Mouse (Mus musculus) heart, postnatal 0 days (tissue): ENCODE results near the gene Copz2. TPM values are rescaled to one million over a fixed set of nuclear protein-coding genes. Genes with fewer than 3 reads are reported as not detected.

Experiments used
- ATAC-seq: fragments of 200-750 bp; cut with Nextera tagmentation; 2 replicates; pipeline ENCODE4 v1.8.0; 2017; ENCODE audit warnings: low read depth, moderate number of reproducible peaks, moderate library complexity; ENCODE audit not compliant: insufficient read depth
- DNase-seq: peaks from one replicate; pipeline ENCODE4 v3.0.0-alpha.2; 2016; ENCODE audit warnings: low spot score
- H3K27ac ChIP-seq: fragments of 300-500 bp; sonication (generic); 2 replicates; pipeline ENCODE4 v1.5.1; 2014; ENCODE audit warnings: low read depth, mild to moderate bottlenecking
- H3K27me3 ChIP-seq: fragments of 300-500 bp; sonication (generic); 2 replicates; pipeline ENCODE4 v1.6.1; 2014; ENCODE audit warnings: low read length, mixed read lengths; ENCODE audit not compliant: control insufficient read depth, insufficient read depth
- H3K36me3 ChIP-seq: fragments of 300-500 bp; sonication (generic); replicated peaks from 2 replicates; pipeline ENCODE4 v1.6.1; 2014; ENCODE audit warnings: low read length, mixed read lengths; ENCODE audit not compliant: control insufficient read depth, insufficient read depth
- H3K4me1 ChIP-seq: fragments of 300-500 bp; sonication (generic); 2 replicates; pipeline ENCODE4 v1.6.1; 2014; ENCODE audit warnings: antibody characterized with exemption; ENCODE audit not compliant: control insufficient read depth, insufficient read depth
- H3K4me2 ChIP-seq: fragments of 300-500 bp; sonication (generic); 2 replicates; pipeline ENCODE4 v1.6.1; 2014; ENCODE audit warnings: low read depth, mild to moderate bottlenecking, low read length, moderate library complexity
- H3K4me3 ChIP-seq: fragments of 300-500 bp; sonication (generic); 2 replicates; pipeline ENCODE4 v1.5.1; 2014; ENCODE audit warnings: low read depth, low read length
- H3K9ac ChIP-seq: fragments of 300-500 bp; sonication (generic); replicated peaks from 2 replicates; pipeline ENCODE4 v1.6.1; 2014; ENCODE audit warnings: low read depth, low read length, mixed read lengths
- H3K9me3 ChIP-seq: fragments of 300-500 bp; sonication (generic); replicated peaks from 2 replicates; pipeline ENCODE4 v1.6.1; 2016; ENCODE audit warnings: low read length; ENCODE audit not compliant: control insufficient read depth
- CTCF ChIP-seq: IDR thresholded peaks from 2 replicates; pipeline ENCODE4 v1.5.1; 2016; ENCODE audit warnings: antibody characterized with exemption, control low read depth, low read depth
- EP300 ChIP-seq: IDR thresholded peaks from 2 replicates; pipeline ENCODE4 v1.6.1; 2016; ENCODE audit warnings: antibody characterized with exemption, low read depth
- WGBS: fragments of 180-500 bp; shearing (Covaris S2); extraction: QIAGEN DNeasy Blood & Tissue Kit; methylation state at CpG from one replicate; pipeline ENCODE4 v1.1.7; 2014; 5-methylcytosine and 5-hydroxymethylcytosine counted together
- polyA plus RNA-seq: library from polyadenylated mRNA; unstranded; fragments of >200 nt; fragmentation: Nextera tagmentation; extraction: Ambion mirVana; gene quantifications from 2 replicates; pipeline ENCODE4 v1.2.1, GENCODE M21; 2015
- total RNA-seq: library from RNA; depleted of rRNA; stranded (reverse); fragments of >200 nt; gene quantifications from 2 replicates; pipeline ENCODE4 v1.2.3, GENCODE M21; 2014; ENCODE audit warnings: low replicate concordance

The Copz2 gene
- total and polyA plus RNA-seq, 2 experiments from 2014 or later = 54.7 to 119 TPM

GRCm38 (mm10) chr11:96875745-96876144 is 26.1 kb downstream of the Copz2 start:
- H3K4me3 ChIP-seq = peak overlapping the region; percentile 43
- no peak overlapping the region for H3K27ac ChIP-seq
- no peaks in the 10 kb centered on the region for H3K36me3 ChIP-seq
- no peaks in the 10 kb centered on the region for H3K9me3 ChIP-seq
- peak; percentile 72; the same call in 1 of the 2 replicates for ATAC-seq
- peak overlapping the region; percentile 70 for H3K4me2 ChIP-seq
- H3K4me1 ChIP-seq = no peaks in the 10 kb centered on the region
- no peak for DNase-seq
- peaks cover 47% of the 10 kb centered on the region for H3K27me3 ChIP-seq
- H3K9ac ChIP-seq = 0 out of 2 replicates have a peak overlapping the region, but pooled peaks have one; percentile 23
- WGBS = 1% methylated on average over 35 of the region's 35 CpGs
- TF ChIP-seq EP300 = no peak
- no peak for TF ChIP-seq CTCF

- Histone ChIP-seq H3K4me1 (no peaks in the 10 kb centered on the region), H3K4me3 (peak overlapping the region; percentile 43; the same call in 1 of the 2 replicates), H3K27ac (no peak overlapping the region), H3K9ac (no peak overlapping the region), H3K27me3 (peaks cover 47% of the 10 kb centered on the region), H3K4me2 (no peak overlapping the region; the same call in 1 of the 2 replicates), H3K36me3 (no peaks in the 10 kb centered on the region), H3K9me3 (no peaks in the 10 kb centered on the region)
- DNase-seq (no peak), ATAC-seq (no peak)
- 27% methylated on average over 13 of the region's 13 CpGs for WGBS
- TF ChIP-seq CTCF (no peak), EP300 (no peak)
Measured at GRCm38 (mm10) chr11:96876300-96877040, 26.8 kb downstream of the Copz2 start.

- DNase-seq (no peak), ATAC-seq (no peak)
- Histone ChIP-seq H3K9ac (no peak overlapping the region), H3K4me1 (no peaks in the 10 kb centered on the region), H3K4me3 (no peak overlapping the region), H3K4me2 (no peak overlapping the region), H3K27ac (no peak overlapping the region), H3K9me3 (no peaks in the 10 kb centered on the region), H3K36me3 (no peaks in the 10 kb centered on the region), H3K27me3 (peaks cover 47% of the 10 kb centered on the region)
- TF ChIP-seq EP300 = no peak
- TF ChIP-seq CTCF = no peak
- 49% methylated on average over 4 of the region's 4 CpGs for WGBS
Measured at GRCm38 (mm10) chr11:96877071-96877470, 27.4 kb downstream of the Copz2 start.

- no peak overlapping the region for H3K4me2 ChIP-seq
- TF ChIP-seq EP300 (no peak), CTCF (no peak)
- no peak for DNase-seq
- peaks cover 37% of the 10 kb centered on the region for H3K27me3 ChIP-seq
- WGBS = 55% methylated on average over 3 of the region's 3 CpGs
- no peak for ATAC-seq
- no peak overlapping the region for H3K9ac ChIP-seq
- no peaks in the 10 kb centered on the region for H3K9me3 ChIP-seq
- no peaks in the 10 kb centered on the region for H3K4me1 ChIP-seq
- no peaks in the 10 kb centered on the region for H3K36me3 ChIP-seq
- no peak overlapping the region for H3K27ac ChIP-seq
- no peak overlapping the region for H3K4me3 ChIP-seq
Measured at GRCm38 (mm10) chr11:96878715-96879114, 29.0 kb downstream of the Copz2 start.

- no peak overlapping the region for H3K4me3 ChIP-seq
- no peak overlapping the region for H3K4me2 ChIP-seq
- DNase-seq (no peak), ATAC-seq (no peak)
- H3K36me3 ChIP-seq = no peaks in the 10 kb centered on the region
- H3K9ac ChIP-seq = no peak overlapping the region
- peaks cover 36% of the 10 kb centered on the region for H3K27me3 ChIP-seq
- H3K9me3 ChIP-seq = no peaks in the 10 kb centered on the region
- no peaks in the 10 kb centered on the region for H3K4me1 ChIP-seq
- no peak overlapping the region for H3K27ac ChIP-seq
- TF ChIP-seq CTCF (no peak), EP300 (no peak)
- 59% methylated on average over 7 of the region's 7 CpGs for WGBS
Measured at GRCm38 (mm10) chr11:96879359-96879758, 29.7 kb downstream of the Copz2 start.

- no peaks in the 10 kb centered on the region for H3K36me3 ChIP-seq
- H3K9me3 ChIP-seq = no peaks in the 10 kb centered on the region
- H3K4me3 ChIP-seq = no peak overlapping the region
- H3K27me3 ChIP-seq = peaks cover 26% of the 10 kb centered on the region
- H3K4me2 ChIP-seq = no peak overlapping the region
- ATAC-seq (no peak), DNase-seq (no peak)
- no peak for TF ChIP-seq EP300
- no peak overlapping the region for H3K9ac ChIP-seq
- no peak overlapping the region for H3K27ac ChIP-seq
- no peaks in the 10 kb centered on the region for H3K4me1 ChIP-seq
- WGBS = 54% methylated on average over 9 of the region's 9 CpGs
Measured at GRCm38 (mm10) chr11:96880296-96880695, 30.6 kb downstream of the Copz2 start.
